Mouse (Mus musculus): ENCODE measurements around the gene Dnmt3c.

Dnmt3c gene

GRCm38 (mm10) chr2:153723098-153723497 is 26.6 kb downstream of the Dnmt3c start:
- DNase-seq (ENCODE audit: low spot score): no peak

- no peak for DNase-seq (ENCODE audit: low spot score)
Measured at GRCm38 (mm10) chr2:153724424-153724823, 28.0 kb downstream of the Dnmt3c start.

- DNase-seq (ENCODE audit: low spot score): no peak
Measured at GRCm38 (mm10) chr2:153724871-153725270, 28.4 kb downstream of the Dnmt3c start.

GRCm38 (mm10) chr2:153725291-153725690 is 28.8 kb downstream of the Dnmt3c start:
- DNase-seq (ENCODE audit: low spot score): no peak

GRCm38 (mm10) chr2:153734033-153734432 is 37.6 kb downstream of the Dnmt3c start:
- DNase-seq (ENCODE audit: low spot score): no peak

- peak; percentile 99 for DNase-seq (ENCODE audit: low spot score)
Measured at GRCm38 (mm10) chr2:153740500-153741436, 44.3 kb downstream of the Dnmt3c start, which contains the start of gene Mapre1. Gene Mapre1, plus strand, starts transcription at chr2:153741274.

- DNase-seq (ENCODE audit: low spot score): peak; percentile 32
Measured at GRCm38 (mm10) chr2:153741437-153742065, 45.1 kb downstream of the Dnmt3c start.

GRCm38 (mm10) chr2:153747994-153748393 is 51.5 kb downstream of the Dnmt3c start:
- no peak for DNase-seq (ENCODE audit: low spot score)

GRCm38 (mm10) chr2:153750363-153750762 is 53.9 kb downstream of the Dnmt3c start:
- no peak for DNase-seq (ENCODE audit: low spot score)

GRCm38 (mm10) chr2:153762121-153762520 is 65.7 kb downstream of the Dnmt3c start:
- no peak for DNase-seq (ENCODE audit: low spot score)

GRCm38 (mm10) chr2:153767484-153767883 is 71.0 kb downstream of the Dnmt3c start:
- DNase-seq (ENCODE audit: low spot score): no peak

- DNase-seq (ENCODE audit: low spot score): no peak
Measured at GRCm38 (mm10) chr2:153768881-153769280, 72.4 kb downstream of the Dnmt3c start.

- no peak for DNase-seq (ENCODE audit: low spot score)
Measured at GRCm38 (mm10) chr2:153772950-153773349, 76.5 kb downstream of the Dnmt3c start.

GRCm38 (mm10) chr2:153775472-153775871 is 79.0 kb downstream of the Dnmt3c start:
- no peak for DNase-seq (ENCODE audit: low spot score)

GRCm38 (mm10) chr2:153778638-153779362 is 82.3 kb downstream of the Dnmt3c start:
- DNase-seq (ENCODE audit: low spot score): peak; percentile 61
